Mouse (Mus musculus): Measurements from ENCODE around the gene Rtel1.

The Rtel1 gene

GRCm38 (mm10) chr2:181319248-181320102 lies at the start of gene Rtel1:
Rtel1 (plus strand) TSS chr2:181319739.
- peak; percentile 89 for DNase-seq

GRCm38 (mm10) chr2:181272092-181272491 lies 47.4 kb upstream of the Rtel1 start:
- DNase-seq = no peak

GRCm38 (mm10) chr2:181273829-181274228 lies 45.7 kb upstream of the Rtel1 start:
- DNase-seq = no peak

DNA sequence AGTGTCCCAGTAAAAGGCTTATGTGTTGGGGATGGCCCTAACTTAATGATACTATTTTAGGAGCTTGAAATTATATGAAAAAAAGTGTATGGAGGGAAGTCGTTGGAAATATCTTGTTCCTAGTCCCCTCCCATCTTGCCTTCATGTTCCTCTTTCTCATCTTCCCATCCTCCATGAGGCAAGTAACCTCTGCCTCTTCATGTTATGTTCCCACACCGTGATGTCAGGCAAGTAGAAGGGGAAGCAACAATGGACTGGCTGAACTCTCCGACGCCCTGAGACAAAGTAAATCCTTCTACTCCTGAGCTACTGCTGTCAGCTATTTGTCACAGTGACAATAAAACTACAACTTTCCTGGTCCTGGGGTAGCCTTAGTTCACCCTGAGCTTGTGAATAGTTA lies 44.9 kb upstream of the Rtel1 start:
- DNase-seq = no peak

DNA sequence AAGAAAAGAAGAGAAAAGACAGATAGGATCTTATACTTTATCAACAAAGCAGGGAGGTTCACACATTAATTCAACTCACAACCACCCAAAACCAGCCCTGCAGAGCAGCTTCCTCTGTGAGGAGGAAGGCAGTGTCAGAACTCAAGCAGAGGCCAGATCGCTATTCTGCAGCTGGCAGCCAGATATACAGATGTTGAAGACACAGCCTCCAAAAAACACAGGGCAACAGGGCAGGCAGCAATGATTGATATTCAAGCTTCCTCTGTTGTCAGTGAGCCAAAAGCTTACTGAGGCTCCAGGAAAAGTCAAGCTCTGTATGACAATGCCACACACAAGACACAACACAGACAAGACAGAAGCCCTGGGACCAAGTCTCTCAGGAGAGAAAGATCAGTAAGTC lies 42.8 kb upstream of the Rtel1 start:
- peak; percentile 52 for DNase-seq

DNA sequence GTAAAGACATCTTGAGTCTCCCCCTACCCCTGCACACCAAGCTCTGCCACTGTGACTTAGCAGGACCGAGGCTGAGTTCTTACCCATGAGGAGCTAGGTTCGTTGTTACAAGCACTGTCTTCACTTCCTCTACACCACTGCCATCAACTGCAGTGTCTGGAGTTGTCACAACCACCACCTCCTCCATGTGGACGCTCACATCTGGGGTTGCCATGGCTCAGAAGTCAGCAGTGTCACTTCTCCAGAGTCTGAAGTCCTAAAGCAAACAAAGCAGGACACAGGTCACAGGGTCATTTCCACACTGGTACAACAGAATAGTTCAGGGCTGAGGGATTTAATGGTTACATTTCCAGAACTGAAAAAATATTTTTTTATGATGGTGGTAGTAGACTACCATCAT lies 41.7 kb upstream of the Rtel1 start:
- no peak for DNase-seq

- DNase-seq = no peak
Measured at GRCm38 (mm10) chr2:181279968-181280367, 39.6 kb upstream of the Rtel1 start.

DNA sequence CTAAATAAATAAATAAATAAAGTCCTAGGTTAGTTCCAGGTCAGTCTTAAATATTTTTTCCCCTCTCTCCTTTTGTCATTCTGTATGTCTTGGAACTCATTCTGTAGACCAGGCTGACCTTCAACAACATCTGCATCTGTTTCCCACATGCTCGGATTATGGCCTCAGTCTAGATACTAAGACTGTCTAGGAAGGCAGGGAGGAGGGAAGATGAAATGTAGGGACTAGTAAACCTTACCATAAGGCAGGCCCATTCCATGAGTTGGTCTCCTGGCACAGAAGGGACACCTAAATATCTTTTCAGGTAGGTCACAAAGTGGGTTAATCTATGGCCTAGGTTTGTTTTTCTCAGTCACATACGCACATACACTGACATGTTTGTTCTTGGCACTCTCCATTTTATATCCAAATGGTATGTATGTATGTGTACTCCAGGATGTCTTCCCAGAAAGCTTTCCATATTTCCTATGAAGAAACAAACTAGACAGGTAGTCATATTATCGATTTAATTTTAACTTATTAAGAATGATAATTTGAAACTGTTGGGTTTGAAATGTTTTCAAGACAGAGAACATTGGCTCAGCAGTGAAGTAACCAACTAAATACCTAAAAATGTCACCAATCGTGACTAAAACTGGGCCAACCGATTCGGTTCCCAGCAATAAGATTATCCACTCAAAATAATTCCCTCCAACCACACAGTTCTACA lies 32.8 kb upstream of the Rtel1 start:
- no peak for DNase-seq

GRCm38 (mm10) chr2:181287338-181287957 lies 32.1 kb upstream of the Rtel1 start:
- DNase-seq = peak; percentile 91

GRCm38 (mm10) chr2:181287958-181288350 lies 31.6 kb upstream of the Rtel1 start, which contains the start of gene Gmeb2:
Gmeb2 (minus strand) TSS chr2:181288035.
- DNase-seq = peak; percentile 95

DNA sequence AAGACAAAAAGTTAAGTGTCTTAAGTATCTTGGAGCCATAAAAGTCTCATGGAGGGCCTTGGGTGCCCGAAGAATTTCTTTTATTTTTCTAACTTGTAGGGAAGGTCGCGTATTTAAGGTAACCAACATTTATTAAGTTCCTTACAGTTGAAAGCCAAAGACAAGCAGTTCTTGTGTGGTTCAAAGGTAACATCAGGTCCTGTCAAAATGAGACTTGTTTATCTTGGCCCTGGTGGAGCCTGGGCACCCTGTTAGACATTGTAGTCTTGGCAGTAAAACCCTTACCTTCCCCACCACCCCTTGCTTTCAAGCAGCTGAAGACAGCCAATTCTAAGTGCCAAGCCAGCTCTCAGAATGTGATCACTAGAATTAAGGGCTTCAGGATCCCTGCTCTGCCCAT lies 30.8 kb upstream of the Rtel1 start:
- no peak for DNase-seq

DNA sequence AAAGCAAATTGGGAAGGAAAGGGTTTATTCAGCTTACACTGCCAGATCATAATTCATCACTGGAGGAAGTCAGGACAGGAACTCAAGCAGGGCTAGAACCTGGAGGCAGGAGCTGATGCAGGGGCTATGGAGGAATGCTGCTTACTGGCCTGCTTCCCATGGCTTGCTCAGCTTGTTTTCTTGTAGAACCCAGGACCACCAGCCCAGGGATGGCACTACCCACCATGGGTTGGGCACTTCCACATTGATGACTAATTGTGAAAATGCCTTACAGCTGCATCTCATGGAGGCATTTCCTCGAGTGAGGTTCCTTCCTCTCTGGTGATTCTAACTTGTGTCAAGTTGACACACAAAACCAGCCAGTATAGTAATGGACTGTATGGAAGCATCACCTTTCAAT lies 28.6 kb upstream of the Rtel1 start:
- DNase-seq = no peak

DNA sequence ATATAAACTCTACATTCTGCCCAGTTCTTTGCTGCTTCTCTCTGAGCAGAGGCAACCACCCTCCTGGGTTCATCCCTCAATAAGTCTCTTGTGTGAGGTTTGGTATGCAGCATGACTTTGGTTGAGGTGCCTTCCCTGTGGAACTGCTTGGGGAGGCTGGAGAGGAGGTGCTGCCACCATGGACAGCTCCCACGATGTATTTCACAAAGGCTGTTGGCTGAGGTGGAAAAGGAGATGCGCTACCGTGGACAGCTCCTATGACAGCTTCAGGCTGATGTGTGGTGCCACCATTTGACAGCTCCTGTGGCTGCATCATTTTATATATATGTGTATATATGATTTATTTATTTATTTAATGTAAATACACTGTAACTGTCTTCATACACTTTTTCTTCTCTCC lies 17.5 kb upstream of the Rtel1 start:
- peak; percentile 71 for DNase-seq

GRCm38 (mm10) chr2:181304944-181305343 lies 14.6 kb upstream of the Rtel1 start:
- no peak for DNase-seq

DNA sequence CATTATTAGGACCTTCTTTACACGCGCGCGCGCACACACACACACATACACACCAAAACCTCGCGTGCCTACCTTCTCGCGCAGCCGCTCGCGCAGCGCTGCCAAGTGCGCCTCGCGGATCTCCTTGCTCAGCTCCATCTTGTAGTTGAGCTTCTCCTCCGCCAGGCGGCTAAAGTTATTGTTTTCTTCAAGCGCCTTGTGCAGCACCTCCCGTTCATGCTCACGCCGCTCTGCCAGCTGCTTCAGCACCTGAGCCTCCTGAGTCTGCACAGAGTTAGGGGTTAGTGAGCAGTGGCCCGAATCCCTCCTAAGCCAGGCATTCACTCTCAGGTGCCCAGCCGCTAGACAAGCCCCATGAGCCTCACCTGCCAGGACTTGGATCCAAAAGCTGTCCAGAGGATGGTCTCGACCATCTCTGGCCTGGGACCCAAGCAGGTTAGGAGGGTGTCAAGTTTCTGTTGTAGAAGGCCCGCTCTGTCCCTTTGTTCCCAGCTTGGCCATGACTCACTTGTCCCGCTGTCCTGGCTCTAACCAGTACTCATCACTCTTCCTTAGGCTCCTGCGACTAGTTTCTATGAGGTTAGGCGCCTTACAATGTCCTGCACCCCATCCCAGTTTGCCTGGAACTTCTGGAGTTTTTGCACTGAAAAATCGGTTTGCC lies 12.3 kb upstream of the Rtel1 start:
- DNase-seq = peak; percentile 70

GRCm38 (mm10) chr2:181312435-181312834 lies 7.1 kb upstream of the Rtel1 start:
- DNase-seq = no peak

DNA sequence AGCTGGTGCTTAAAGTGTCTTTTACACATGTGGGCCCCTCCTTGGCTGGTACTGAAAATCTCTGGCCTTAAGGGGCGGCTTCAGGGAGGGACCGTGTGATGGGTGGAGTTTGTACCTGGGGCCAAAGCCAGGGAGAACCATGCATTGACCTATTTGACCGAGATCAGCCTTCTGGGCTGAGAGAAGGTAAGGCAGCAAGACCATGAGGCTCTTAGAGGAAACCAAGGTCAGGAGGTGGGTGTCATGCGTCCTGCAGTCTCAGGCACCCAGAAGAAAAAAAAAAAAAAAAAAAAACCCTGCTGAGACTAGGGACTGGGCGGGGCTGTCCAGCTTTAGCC lies 6.6 kb upstream of the Rtel1 start:
- no peak for DNase-seq

GRCm38 (mm10) chr2:181313344-181314079 lies 6.0 kb upstream of the Rtel1 start:
- no peak for DNase-seq

GRCm38 (mm10) chr2:181314080-181314810 lies 5.3 kb upstream of the Rtel1 start, which contains the start of gene Stmn3:
Stmn3 (minus strand) TSS chr2:181314500.
- peak; percentile 86 for DNase-seq

GRCm38 (mm10) chr2:181320103-181320499 lies 562 bp downstream of the Rtel1 start:
- DNase-seq = no peak

DNA sequence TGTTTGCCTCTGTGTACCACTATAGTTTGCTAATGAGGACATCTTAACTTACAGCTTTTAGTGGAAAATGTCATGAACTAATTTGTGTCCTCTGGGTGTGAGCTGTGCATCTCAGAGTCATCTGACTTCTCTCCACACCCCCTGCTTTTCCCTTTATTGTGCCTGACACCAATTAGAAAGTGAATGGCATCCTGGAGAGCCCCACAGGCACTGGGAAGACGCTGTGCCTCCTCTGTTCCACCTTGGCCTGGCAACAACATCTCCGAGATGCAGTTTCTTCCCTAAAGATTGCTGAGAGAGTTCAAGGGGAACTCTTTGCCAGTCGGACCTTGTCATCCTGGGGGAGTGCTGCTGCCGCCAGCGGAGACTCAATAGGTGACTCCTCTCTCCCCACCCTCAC lies 2.6 kb downstream of the Rtel1 start:
- no peak for DNase-seq

GRCm38 (mm10) chr2:181326098-181326497 lies 6.6 kb downstream of the Rtel1 start:
- DNase-seq = no peak
